Mouse (Mus musculus) spleen, embryonic (tissue): Measurements from ENCODE around the gene Cartpt.
"Not testable (repeated sequence)": the region's sequence is repeated elsewhere in the genome, so short reads cannot be mapped to it uniquely, and the experiment has no call there.

Source experiments
- CTCF ChIA-PET: fragments of 350-600 bp; sonication (Branson Sonifier 250); formaldehyde crosslinking; loops from one replicate; lab custom pipeline; 2022; lab: Charles Lee

The Cartpt gene

DNA sequence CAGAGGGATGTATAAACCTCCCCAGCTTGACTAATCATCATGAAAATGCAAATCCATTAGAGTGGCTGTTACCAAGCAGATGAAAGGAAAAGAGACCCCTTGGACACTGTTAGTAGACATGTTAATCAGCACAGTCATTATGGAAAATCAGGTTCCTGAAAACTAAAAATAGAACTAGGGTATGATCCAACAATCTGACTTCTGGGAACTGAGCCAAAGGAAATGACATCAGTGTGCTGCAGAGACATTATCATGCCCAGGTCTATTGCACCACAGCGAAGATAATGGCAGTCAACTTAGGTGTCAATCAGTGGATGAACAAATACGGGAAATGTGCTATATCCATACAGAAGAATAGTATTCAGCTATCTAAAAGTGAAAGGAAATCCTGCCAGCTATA is 43.0 kb downstream of the Cartpt start:
- CTCF ChIA-PET: interaction anchor here (0.8 kb wide), 1 partner anchor 12 kb away, joined by 4 read pairs; no protein-coding TSS in a partner anchor

DNA sequence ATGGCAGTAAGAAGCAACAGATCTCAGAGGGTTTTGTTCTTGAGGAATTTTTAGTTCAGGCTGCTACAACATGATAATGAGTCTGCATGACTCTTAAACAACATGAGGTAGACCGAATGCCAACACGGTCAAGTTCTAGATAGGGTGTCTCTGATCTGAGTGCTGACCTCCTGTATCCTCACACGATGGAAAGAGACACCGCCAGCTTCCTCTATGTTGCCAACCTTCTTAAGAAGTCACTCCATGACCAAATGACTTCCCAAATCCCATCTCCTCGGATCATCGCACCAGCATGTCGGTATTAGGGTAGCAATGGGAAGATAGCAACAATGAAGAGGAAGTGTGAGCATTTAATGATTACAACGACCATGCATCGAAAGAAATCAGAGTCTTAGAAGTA is 43.6 kb downstream of the Cartpt start:
- CTCF ChIA-PET: interaction anchor here (0.6 kb wide), 1 partner anchor 161 kb away, joined by 4 read pairs; no protein-coding TSS in a partner anchor

- CTCF ChIA-PET: no interaction called here
Measured at GRCm38 (mm10) chr13:99855229-99855628, 45.7 kb downstream of the Cartpt start.

GRCm38 (mm10) chr13:99853131-99853530 is 47.8 kb downstream of the Cartpt start:
- CTCF ChIA-PET: no interaction called here

GRCm38 (mm10) chr13:99852416-99852815 is 48.5 kb downstream of the Cartpt start:
- CTCF ChIA-PET: not testable (repeated sequence)

GRCm38 (mm10) chr13:99851026-99851425 is 49.9 kb downstream of the Cartpt start:
- CTCF ChIA-PET: no interaction called here

GRCm38 (mm10) chr13:99849597-99849996 is 51.3 kb downstream of the Cartpt start:
- CTCF ChIA-PET: interaction anchor here (0.6 kb wide), 1 partner anchor 95 kb away, joined by 3 read pairs; no protein-coding TSS in a partner anchor
